9 mouse cellular contexts compared by ENCODE assay signal in genomic region chr3:97634288-97634761, GRCm38 (mm10). TPM values are rescaled to one million over a fixed set of nuclear protein-coding genes. Genes with fewer than 3 reads are reported as not detected.
A peak's percentile ranks its signal among the peaks of the same experiment; 100 is the strongest.
DNase-seq lines count a peak whose midpoint lies in the region; ATAC-seq and TF ChIP-seq lines count a peak whose summit lies in the region.
"Had no signal": no experiment of that assay in that cellular context is flagged by ENCODE, and none has a peak within 500 bp of the region (broad histone marks: within the 10 kb centered on the region; RNA-seq: fewer than 3 reads in every experiment).

No protein-coding gene starts in this region.

- H3K4me3 ChIP-seq in kidney, postnatal 0 days (replicated peaks; ENCODE audit: low read depth, low read length): no peak overlapping the region

- WGBS in kidney, postnatal 0 days: 55% methylated on average over 3 of the region's 3 CpGs

- H3K9me3 ChIP-seq in kidney, postnatal 0 days (replicated peaks; ENCODE audit: low read length): no peaks in the 10 kb centered on the region

- ATAC-seq in kidney, postnatal 0 days (replicated peaks; ENCODE audit: low FRiP score, low read depth): no peak

- no peak overlapping the region for H3K27ac ChIP-seq in kidney, postnatal 0 days

- no peak overlapping the region for H3K9ac ChIP-seq in kidney, postnatal 0 days (ENCODE audit: low read depth, low read length)

- no peaks in the 10 kb centered on the region for H3K4me1 ChIP-seq in kidney, postnatal 0 days (replicated peaks; ENCODE audit: insufficient read depth, low read length)

- H3K36me3 ChIP-seq in kidney, postnatal 0 days (ENCODE audit: insufficient read depth, low read length): no peaks in the 10 kb centered on the region

- peak; percentile 27 for DNase-seq in kidney, postnatal 0 days (ENCODE audit: low spot score)
- no peak for DNase-seq in kidney, adult 11 months
- peak; percentile 66 for DNase-seq in MN1 (ENCODE audit: low spot score)
- DNase-seq in gastrocnemius, postnatal 4 days (ENCODE audit: low spot score in 2 of 2): peak; percentile 26 to 58
- peak; percentile 58 for DNase-seq in lung, postnatal 14 days
- DNase-seq in retina, embryonic 14.5 days (ENCODE audit: low spot score): no peak
- no peak for DNase-seq in cerebellum, postnatal 4 days (ENCODE audit: low spot score in 2 of 2)
- no peak for DNase-seq in cerebellum, adult 9-11 months

- H3K27me3 ChIP-seq in kidney, postnatal 0 days (ENCODE audit: insufficient read depth, low read length): no peaks in the 10 kb centered on the region

- H3K4me2 ChIP-seq in kidney, postnatal 0 days (ENCODE audit: low read length): no peak overlapping the region

- TF ChIP-seq CTCF in kidney, postnatal 0 days (IDR thresholded peaks at IDR 0.05; ENCODE audit: low read depth): peak; percentile 24; the same call in 1 of the 2 replicates

RNA-seq across cellular contexts. Expression of gene Fmo5, which starts 5.7 kb away (rescaled TPM):
- polyA plus RNA-seq in kidney, postnatal 0 days (2015; fragmentation: Nextera tagmentation; extraction: Ambion mirVana): 9.1 and 12.6 TPM in 2 replicates
- 1 to 10 TPM; 3.8 to 4.4 TPM for total RNA-seq in gastrocnemius, postnatal 4 days (2021)

RNA-seq across cellular contexts. Expression of gene Prkab2, which starts 23.7 kb away (rescaled TPM):
- polyA plus RNA-seq in kidney, postnatal 0 days (2015; fragmentation: Nextera tagmentation; extraction: Ambion mirVana): 4.1 and 4.7 TPM in 2 replicates
- 10 to 100 TPM; 32.1 to 32.2 TPM for total RNA-seq in gastrocnemius, postnatal 4 days (2021)

RNA-seq across cellular contexts. Expression of gene Chd1l, which starts 24.3 kb away (rescaled TPM):
- 15.1 and 16.4 TPM in 2 replicates for polyA plus RNA-seq in kidney, postnatal 0 days (2015; fragmentation: Nextera tagmentation; extraction: Ambion mirVana)
- 10 to 100 TPM; 12.9 to 13.8 TPM for total RNA-seq in gastrocnemius, postnatal 4 days (2021)

RNA-seq across cellular contexts. Expression of gene Gm17651, which starts 40.2 kb away (rescaled TPM):
- polyA plus RNA-seq in kidney, postnatal 0 days (2015; fragmentation: Nextera tagmentation; extraction: Ambion mirVana): not detected in 2 replicates
- not detected for total RNA-seq in gastrocnemius, postnatal 4 days (2021)
- polyA plus RNA-seq: forebrain, embryonic 11.5 days had no signal

Comparison
In these comparisons a context has a peak if more than half of its experiments do, and no peak if none do; other contexts are left out.
1. DNase-seq: peak in kidney, postnatal 0 days (single experiment), MN1 (single experiment), gastrocnemius, postnatal 4 days (2 of 2) and lung, postnatal 14 days (single experiment); none in kidney, adult 11 months (single experiment), retina, embryonic 14.5 days (single experiment), cerebellum, postnatal 4 days (0 of 2) and cerebellum, adult 9-11 months (single experiment).